Mouse (Mus musculus) layer of hippocampus, postnatal 14 days (tissue): Measurements from ENCODE around the gene Aspn. TPM values are rescaled to one million over a fixed set of nuclear protein-coding genes. Genes with fewer than 3 reads are reported as not detected.
"Not testable (repeated sequence)": the region's sequence is repeated elsewhere in the genome, so short reads cannot be mapped to it uniquely, and the experiment has no call there.

Experiments
- DNase-seq, 2 experiments: peaks; one replicate each; pipeline ENCODE4 v3.0.0; 2021 to 2022; ENCODE audit warnings: low spot score in 2 of 2, mixed read lengths in 1 of 2
- total RNA-seq, 2 experiments: library from RNA; stranded (reverse); gene quantifications; 2 replicates each; pipeline ENCODE4 v1.2.3; 2021

Aspn gene
- total RNA-seq, 2 experiments from 2014 or later: 1.3 to 1.6 TPM

DNA sequence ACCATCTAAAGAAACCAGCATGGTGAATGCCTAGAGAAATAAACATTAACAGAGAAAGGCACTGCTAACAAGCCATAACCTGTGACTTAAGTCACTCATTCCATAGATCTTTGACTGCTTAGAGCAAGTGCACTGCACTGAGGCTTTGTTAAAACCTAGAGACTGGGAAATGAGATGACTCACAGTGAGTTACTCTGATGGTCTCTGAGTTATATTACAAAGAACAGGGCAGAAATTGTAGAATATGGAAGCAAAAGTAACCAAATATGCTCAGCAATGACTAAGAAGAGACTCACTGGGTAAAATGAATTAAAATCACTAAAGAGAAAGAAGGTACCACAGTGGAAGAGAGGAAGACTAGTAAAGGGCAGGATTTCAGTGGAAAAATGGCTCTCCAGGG, 39.6 kb downstream of the Aspn start:
- no peak for DNase-seq

DNA sequence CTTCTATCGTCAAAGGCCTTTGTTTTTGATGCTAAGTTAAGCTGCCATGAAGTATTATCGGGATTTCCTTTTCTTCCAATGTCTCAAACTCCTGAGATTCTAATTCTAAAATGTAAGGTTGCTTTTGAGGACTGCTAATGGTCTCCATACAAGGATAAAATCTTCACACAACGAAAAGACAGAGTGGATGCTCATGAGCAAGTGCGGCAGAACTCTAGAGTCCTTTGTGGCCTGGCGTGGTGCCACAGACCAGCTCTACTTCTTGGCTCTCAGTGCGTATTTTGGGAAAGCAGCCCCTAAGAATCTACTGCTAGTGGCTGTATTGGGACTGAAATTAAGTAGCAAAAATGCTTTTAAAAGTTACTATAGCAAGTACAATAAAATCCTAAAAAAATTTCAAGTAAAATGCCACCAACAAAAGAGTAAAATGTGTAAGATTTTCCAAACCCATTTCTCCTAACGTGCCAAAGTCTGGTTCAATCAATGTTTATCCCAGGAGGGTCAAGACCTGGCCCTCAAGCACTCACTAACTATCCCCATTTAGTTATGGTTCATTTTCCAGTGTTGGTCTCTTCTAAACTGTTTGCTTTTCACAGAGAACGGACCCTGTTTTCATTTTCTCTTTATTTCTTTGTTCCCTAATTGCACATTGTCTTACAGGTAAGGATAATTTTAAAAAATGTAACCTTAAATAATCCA, 40.2 kb downstream of the Aspn start:
- DNase-seq: no peak

DNA sequence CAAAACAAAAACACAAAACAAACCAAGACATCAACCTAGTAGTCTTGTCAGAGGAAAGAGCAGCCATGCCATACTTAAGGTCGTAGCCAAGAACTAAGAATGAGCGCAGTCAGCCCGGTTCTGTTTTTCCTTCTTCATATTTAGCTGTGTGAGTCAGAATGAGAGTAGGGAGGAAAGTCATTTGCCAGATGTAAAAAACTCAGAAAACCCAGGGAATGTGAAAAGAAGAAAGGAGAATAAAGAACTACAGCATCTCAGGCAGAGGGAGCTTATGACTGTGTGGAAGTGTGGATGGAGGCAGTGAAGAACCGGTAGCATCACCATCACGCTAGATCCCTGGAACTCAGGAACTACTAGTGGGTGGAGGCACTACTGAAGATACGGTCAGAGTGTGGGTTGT, 41.8 kb downstream of the Aspn start:
- DNase-seq: no peak

DNA sequence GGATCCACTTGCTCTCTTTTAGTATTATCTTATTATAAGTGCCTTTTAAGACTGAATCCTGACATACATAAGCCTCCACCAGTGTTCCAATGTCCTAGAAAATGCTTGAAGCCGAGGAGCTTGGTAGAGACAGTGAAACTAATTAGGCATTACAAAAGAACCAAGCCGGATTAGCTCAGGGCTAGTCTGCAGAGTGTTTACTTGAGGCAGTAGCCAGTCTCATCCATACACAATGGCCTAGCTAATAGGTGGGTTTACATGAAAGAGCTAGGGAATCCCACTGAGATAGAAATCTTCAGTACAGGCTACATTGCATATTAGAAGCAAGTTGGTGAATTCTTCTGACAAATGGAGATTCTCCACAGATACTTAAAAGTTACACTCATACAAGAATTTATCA, 58.3 kb downstream of the Aspn start:
- DNase-seq: not testable (repeated sequence)

DNA sequence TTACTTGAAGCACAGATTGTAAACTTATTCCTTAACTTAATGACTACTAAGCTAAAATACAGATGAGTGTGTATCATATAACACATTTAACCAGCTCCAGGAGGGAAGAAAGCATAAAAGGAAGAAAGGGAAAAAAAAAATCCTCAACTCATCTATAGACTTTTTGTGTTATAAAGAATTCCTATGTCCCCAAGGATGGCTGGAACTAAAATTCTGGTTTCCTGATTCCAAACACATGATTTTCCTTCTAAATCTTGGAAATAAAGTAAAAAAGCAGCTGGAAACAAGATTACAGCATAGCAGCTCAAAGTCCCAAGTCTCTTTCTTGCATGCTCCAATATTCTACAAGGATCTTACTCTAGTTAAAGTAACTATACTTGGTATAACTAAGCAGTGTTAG, 59.4 kb downstream of the Aspn start:
- DNase-seq: no peak

DNA sequence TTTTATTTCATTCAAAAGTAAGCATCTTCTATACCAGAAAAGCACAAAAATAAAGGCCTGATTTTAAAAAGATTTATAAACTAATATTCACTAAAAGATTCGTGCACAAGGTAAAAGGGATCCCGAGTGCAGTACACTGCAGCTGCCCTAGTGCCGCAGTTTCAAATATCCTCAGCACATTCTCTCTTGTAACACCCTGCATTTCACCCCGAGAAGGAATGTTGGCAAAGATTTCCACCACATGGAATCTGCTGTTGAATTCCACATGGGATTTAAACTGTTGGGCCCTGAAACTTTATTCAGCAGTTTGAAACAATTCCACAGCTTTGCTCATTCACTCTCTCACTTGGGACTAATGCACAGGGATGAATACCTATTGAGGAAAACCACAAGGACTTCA, 63.5 kb downstream of the Aspn start, which contains the start of gene Ogn:
Ogn (plus strand) TSS at position 333 of the 400 bp plus-strand sequence.
- DNase-seq: peak in 1 of 2 experiments; percentile 36

DNA sequence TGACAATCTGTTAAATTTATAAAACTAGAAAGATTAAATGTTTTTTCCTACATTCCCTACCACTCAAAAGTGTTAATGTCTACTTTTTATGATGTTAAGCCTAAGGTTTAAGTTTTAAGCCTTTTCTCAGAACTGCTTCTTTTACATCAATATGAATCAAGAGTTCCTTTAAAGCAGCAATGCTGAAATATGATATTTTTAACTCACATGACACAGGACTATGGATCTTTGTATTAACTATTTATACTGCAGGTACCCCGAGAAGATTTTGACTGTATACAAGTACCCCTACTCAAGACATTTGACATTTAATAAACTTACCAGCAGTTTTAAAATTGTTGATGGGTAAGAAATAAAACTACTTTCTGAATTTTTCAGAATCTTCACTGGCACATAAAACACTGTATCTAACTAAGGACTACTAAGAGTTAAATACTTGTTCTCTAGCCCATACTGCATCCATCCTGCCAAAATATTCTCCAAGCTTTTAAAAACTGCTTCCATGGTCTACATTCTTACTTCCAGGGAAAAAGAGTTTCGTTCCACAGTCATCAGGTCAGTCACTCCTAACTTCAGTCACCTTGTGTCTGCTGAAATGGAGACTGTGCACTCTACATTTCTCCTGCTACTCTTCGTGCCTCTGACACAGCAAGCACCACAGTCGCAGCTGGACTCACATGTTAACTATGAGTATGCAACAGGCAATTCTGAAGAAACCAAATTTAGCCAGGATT, 64.5 kb downstream of the Aspn start:
- DNase-seq: no peak

DNA sequence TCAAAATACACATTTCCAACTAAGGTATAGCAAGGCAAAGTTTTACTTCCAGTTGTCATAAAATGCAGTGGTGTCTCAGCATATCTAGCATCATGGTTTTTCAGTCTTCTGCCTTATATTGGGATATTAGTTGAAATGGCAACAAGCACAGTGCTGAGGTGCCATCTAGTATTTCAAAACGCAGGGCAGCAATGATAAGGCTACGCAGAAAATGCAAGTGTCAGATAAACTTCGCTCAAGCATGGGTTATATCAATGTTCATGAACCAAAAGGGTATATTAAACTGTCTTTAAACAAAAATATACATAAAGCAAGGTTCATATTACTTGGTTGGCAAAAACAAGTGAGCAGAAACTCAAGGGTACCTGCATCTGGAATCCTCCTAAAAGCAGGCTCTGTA, 72.8 kb downstream of the Aspn start:
- no peak for DNase-seq

Other genes starting within 250 kb of the Aspn start
- gene Fgd3, start 224.1 kb upstream of the Aspn start, total RNA-seq: 1 to 10 TPM; 7.3 to 7.9 TPM
- gene Bicd2, start 202.9 kb upstream of the Aspn start, total RNA-seq: 10 to 100 TPM; 47.9 to 48.6 TPM
- gene Ippk, start 123.2 kb upstream of the Aspn start, total RNA-seq: 10 to 100 TPM; 21.7 to 22.1 TPM
- 1 to 10 TPM; 2.0 to 2.2 TPM for gene Tes3-ps, start 51.1 kb upstream of the Aspn start, total RNA-seq
- 1 to 10 TPM; 3.6 to 6.1 TPM for gene Ecm2, start 39.6 kb upstream of the Aspn start, total RNA-seq
- under 1 TPM; 0.36 to 0.69 TPM for gene Omd, start 38.0 kb downstream of the Aspn start, total RNA-seq
- gene Ogn, start 63.6 kb downstream of the Aspn start, total RNA-seq: 1 to 10 TPM; 1.5 to 5.2 TPM
- 1 to 10 TPM; 1.3 to 2.3 TPM for gene Cenpp, start 108.3 kb downstream of the Aspn start, total RNA-seq
- 10 to 100 TPM; 24.6 to 25.4 TPM for gene Nol8, start 108.6 kb downstream of the Aspn start, total RNA-seq
- gene Iars, start 137.7 kb downstream of the Aspn start, total RNA-seq: 10 to 100 TPM; 63.7 to 66.7 TPM